Mouse (Mus musculus) intestine, postnatal 0 days (tissue): ENCODE data around the gene Mtf1. TPM values are rescaled to one million over a fixed set of nuclear protein-coding genes. Genes with fewer than 3 reads are reported as not detected.
A peak's percentile ranks its signal among the peaks of the same experiment; 100 is the strongest.

Experiments
- ATAC-seq: fragments of 200-750 bp; cut with Nextera tagmentation; 2 replicates; pipeline ENCODE4 v1.8.0; 2017; ENCODE audit warnings: mild to moderate bottlenecking, moderate TSS enrichment, moderate library complexity
- H3K27ac ChIP-seq: fragments of 300-500 bp; sonication (generic); 2 replicates; pipeline ENCODE4 v1.5.1; 2014; ENCODE audit warnings: mild to moderate bottlenecking, low read depth, low read length, moderate library complexity
- H3K27me3 ChIP-seq: fragments of 300-500 bp; sonication (generic); replicated peaks from 2 replicates; pipeline ENCODE4 v1.6.1; 2014; ENCODE audit warnings: low read length, mixed read lengths; ENCODE audit not compliant: control insufficient read depth, insufficient read depth
- H3K36me3 ChIP-seq: fragments of 300-500 bp; sonication (generic); 2 replicates; pipeline ENCODE4 v1.6.1; 2014; ENCODE audit warnings: mild to moderate bottlenecking, moderate library complexity; ENCODE audit not compliant: control insufficient read depth, insufficient read depth
- H3K4me1 ChIP-seq: fragments of 300-500 bp; sonication (generic); replicated peaks from 2 replicates; pipeline ENCODE4 v1.6.1; 2014; ENCODE audit warnings: antibody characterized with exemption, low read length, mixed read lengths; ENCODE audit not compliant: control insufficient read depth, insufficient read depth
- H3K4me2 ChIP-seq: fragments of 300-500 bp; sonication (generic); replicated peaks from 2 replicates; pipeline ENCODE4 v1.6.1; 2014; ENCODE audit warnings: low read depth, mild to moderate bottlenecking, moderate library complexity
- H3K4me3 ChIP-seq: fragments of 300-500 bp; sonication (generic); 2 replicates; pipeline ENCODE4 v1.5.1; 2014; ENCODE audit warnings: low read depth, low read length
- H3K9ac ChIP-seq: fragments of 300-500 bp; sonication (generic); 2 replicates; pipeline ENCODE4 v1.6.1; 2014; ENCODE audit warnings: mild to moderate bottlenecking, low read depth, low read length
- H3K9me3 ChIP-seq: fragments of 300-500 bp; sonication (generic); 2 replicates; pipeline ENCODE4 v1.6.1; 2016; ENCODE audit warnings: mixed run types; ENCODE audit not compliant: control insufficient read depth
- CTCF ChIP-seq: sonication (generic); IDR thresholded peaks from 2 replicates; pipeline ENCODE4 v1.5.1; 2016; ENCODE audit warnings: low read depth, mild to moderate bottlenecking, control low read depth, antibody characterized with exemption, moderate library complexity
- WGBS: fragments of 180-500 bp; shearing (Covaris S2); extraction: QIAGEN DNeasy Blood & Tissue Kit; methylation state at CpG from one replicate; pipeline ENCODE4 v1.1.7; 2014; 5-methylcytosine and 5-hydroxymethylcytosine counted together
- polyA plus RNA-seq: library from polyadenylated mRNA; unstranded; fragments of >200 nt; fragmentation: Nextera tagmentation; extraction: Ambion mirVana; gene quantifications from 2 replicates; pipeline ENCODE4 v1.2.1, GENCODE M21; 2015

The Mtf1 gene
- polyA plus RNA-seq, 1 experiment from 2014 or later = 10.4 TPM

GRCm38 (mm10) chr4:124882151-124882729 lies 80.3 kb downstream of the Mtf1 start:
- no peaks in the 10 kb centered on the region for H3K36me3 ChIP-seq
- no peaks in the 10 kb centered on the region for H3K9me3 ChIP-seq
- no peak overlapping the region; the same call in 1 of the 2 replicates for H3K4me3 ChIP-seq
- no peak overlapping the region for H3K27ac ChIP-seq
- H3K4me2 ChIP-seq = no peak overlapping the region
- WGBS = 2% methylated on average over 37 of the region's 37 CpGs
- peaks cover 39% of the 10 kb centered on the region for H3K27me3 ChIP-seq
- no peak for ATAC-seq
- TF ChIP-seq CTCF = no peak
- H3K9ac ChIP-seq = no peak overlapping the region
- no peaks in the 10 kb centered on the region for H3K4me1 ChIP-seq

- ATAC-seq = no peak
- H3K4me2 ChIP-seq = no peak overlapping the region
- H3K4me1 ChIP-seq = no peaks in the 10 kb centered on the region
- H3K9ac ChIP-seq = no peak overlapping the region
- no peak overlapping the region for H3K27ac ChIP-seq
- H3K4me3 ChIP-seq = no peak overlapping the region
- no peaks in the 10 kb centered on the region for H3K36me3 ChIP-seq
- 71% methylated on average over 7 of the region's 7 CpGs for WGBS
- H3K9me3 ChIP-seq = no peaks in the 10 kb centered on the region
- no peak for TF ChIP-seq CTCF
- peaks cover 22% of the 10 kb centered on the region for H3K27me3 ChIP-seq
Observed at GRCm38 (mm10) chr4:124888702-124889101, 86.8 kb downstream of the Mtf1 start.

- Histone ChIP-seq H3K4me3 (no peak overlapping the region), H3K9me3 (no peaks in the 10 kb centered on the region), H3K9ac (no peak overlapping the region), H3K27me3 (peaks cover 31% of the 10 kb centered on the region), H3K36me3 (no peaks in the 10 kb centered on the region), H3K4me1 (no peaks in the 10 kb centered on the region), H3K4me2 (no peak overlapping the region), H3K27ac (no peak overlapping the region)
- WGBS = 86% methylated on average over 2 of the region's 2 CpGs
- ATAC-seq = no peak
- no peak for TF ChIP-seq CTCF
Observed at GRCm38 (mm10) chr4:124889935-124890334, 88.0 kb downstream of the Mtf1 start.

- Histone ChIP-seq H3K4me2 (no peak overlapping the region), H3K27me3 (peaks cover 36% of the 10 kb centered on the region), H3K9ac (no peak overlapping the region), H3K4me1 (no peaks in the 10 kb centered on the region), H3K4me3 (no peak overlapping the region), H3K36me3 (no peaks in the 10 kb centered on the region), H3K9me3 (no peaks in the 10 kb centered on the region), H3K27ac (no peak overlapping the region)
- 67% methylated on average over 5 of the region's 5 CpGs for WGBS
- no peak for ATAC-seq
- TF ChIP-seq CTCF = no peak
Observed at GRCm38 (mm10) chr4:124890831-124891230, 88.9 kb downstream of the Mtf1 start.

GRCm38 (mm10) chr4:124893769-124894168 lies 91.9 kb downstream of the Mtf1 start:
- Histone ChIP-seq H3K4me3 (no peak overlapping the region), H3K4me1 (no peaks in the 10 kb centered on the region), H3K36me3 (no peaks in the 10 kb centered on the region), H3K27ac (no peak overlapping the region), H3K4me2 (no peak overlapping the region), H3K27me3 (peaks cover 35% of the 10 kb centered on the region), H3K9ac (no peak overlapping the region), H3K9me3 (no peaks in the 10 kb centered on the region)
- no peak for TF ChIP-seq CTCF
- WGBS = 36% methylated on average over 6 of the region's 6 CpGs
- no peak for ATAC-seq

- Histone ChIP-seq H3K27me3 (peaks cover 35% of the 10 kb centered on the region), H3K4me1 (no peaks in the 10 kb centered on the region), H3K36me3 (no peaks in the 10 kb centered on the region), H3K4me2 (peak overlapping the region; percentile 68), H3K9ac (no peak overlapping the region), H3K4me3 (peak overlapping the region; percentile 36), H3K27ac (no peak overlapping the region), H3K9me3 (no peaks in the 10 kb centered on the region)
- ATAC-seq = no peak; the same call in 1 of the 2 replicates
- no peak for TF ChIP-seq CTCF
- WGBS = 3% methylated on average over 83 of the region's 83 CpGs
Observed at GRCm38 (mm10) chr4:124894508-124895428, 92.9 kb downstream of the Mtf1 start.
